Mouse (Mus musculus) lung, adult 2 months (tissue): ENCODE measurements around the gene Prelp. TPM values are rescaled to one million over a fixed set of nuclear protein-coding genes. Genes with fewer than 3 reads are reported as not detected.
"Not testable (repeated sequence)": the region's sequence is repeated elsewhere in the genome, so short reads cannot be mapped to it uniquely, and the experiment has no call there.

Experiments used
- DNase-seq: peaks from one replicate; pipeline ENCODE4 v3.0.0; 2022
- H3K4me1 ChIP-seq: fragments of 200-500 bp; 2 replicates; pipeline ENCODE4 v1.6.1; 2011; ENCODE audit warnings: low read length; ENCODE audit not compliant: control insufficient read depth, insufficient read depth
- H3K4me3 ChIP-seq: fragments of 200-500 bp; replicated peaks from 2 replicates; pipeline ENCODE3; 2011; ENCODE audit warnings: low read depth, mild to moderate bottlenecking, control low read depth, low read length; ENCODE audit errors: extremely low read depth
- CTCF ChIP-seq: fragments of 200-500 bp; IDR thresholded peaks from 2 replicates; pipeline ENCODE4 v1.5.1; 2011; ENCODE audit warnings: mild to moderate bottlenecking, low read length, control low read depth; ENCODE audit not compliant: insufficient read depth
- POLR2A ChIP-seq: fragments of 200-500 bp; IDR thresholded peaks from 2 replicates; pipeline ENCODE4 v1.6.1; 2011; ENCODE audit warnings: low read depth, mild to moderate bottlenecking, control low read depth, low read length, borderline replicate concordance; ENCODE audit errors: extremely low read depth
- WGBS: fragments of 180-500 bp; shearing (Covaris S2); methylation state at CpG from one replicate; pipeline ENCODE4 v1.1.7; 2018; 5-methylcytosine and 5-hydroxymethylcytosine counted together
- polyA plus RNA-seq: library from polyadenylated mRNA; depleted of rRNA; stranded (reverse); fragments of >200 nt; gene quantifications from 2 replicates; pipeline ENCODE4 v1.2.3, GENCODE M21; 2012; rRNA removed

The Prelp gene
- 179 and 202 TPM in 2 replicates for polyA plus RNA-seq

GRCm38 (mm10) chr1:133921304-133921751, at the start of gene Prelp:
Gene Prelp (minus strand): TSS chr1:133921414.
- 14% methylated on average over 8 of the region's 8 CpGs for WGBS
- peak within 1 kb of the TSS; percentile 83 for H3K4me3 ChIP-seq
- DNase-seq = peak; percentile 64
- TF ChIP-seq CTCF (no peak), POLR2A (peak; percentile 86; the same call in 1 of the 2 replicates)
- H3K4me1 ChIP-seq = peaks cover 30% of the 10 kb centered on the region

GRCm38 (mm10) chr1:133969427-133969826, 48.2 kb upstream of the Prelp start:
- WGBS = 76% methylated on average over 8 of the region's 8 CpGs

GRCm38 (mm10) chr1:133968788-133969325, 47.6 kb upstream of the Prelp start:
- Histone ChIP-seq H3K4me1 (peaks cover 7% of the 10 kb centered on the region), H3K4me3 (no peak overlapping the region)
- TF ChIP-seq POLR2A (no peak), CTCF (no peak)
- DNase-seq = no peak
- WGBS = 36% methylated on average over 4 of the region's 4 CpGs

More at GRCm38 (mm10) chr1:133969427-133969826, 48.2 kb upstream of the Prelp start:
- peaks cover 7% of the 10 kb centered on the region for H3K4me1 ChIP-seq
- no peak for DNase-seq
- no peak overlapping the region for H3K4me3 ChIP-seq
- no peak for TF ChIP-seq CTCF
- no peak for TF ChIP-seq POLR2A

GRCm38 (mm10) chr1:133967481-133968017, 46.3 kb upstream of the Prelp start:
- no peak overlapping the region for H3K4me3 ChIP-seq
- DNase-seq = no peak
- peaks cover 7% of the 10 kb centered on the region for H3K4me1 ChIP-seq
- TF ChIP-seq CTCF = no peak
- TF ChIP-seq POLR2A = no peak
- WGBS = 67% methylated on average over 7 of the region's 7 CpGs

DNA sequence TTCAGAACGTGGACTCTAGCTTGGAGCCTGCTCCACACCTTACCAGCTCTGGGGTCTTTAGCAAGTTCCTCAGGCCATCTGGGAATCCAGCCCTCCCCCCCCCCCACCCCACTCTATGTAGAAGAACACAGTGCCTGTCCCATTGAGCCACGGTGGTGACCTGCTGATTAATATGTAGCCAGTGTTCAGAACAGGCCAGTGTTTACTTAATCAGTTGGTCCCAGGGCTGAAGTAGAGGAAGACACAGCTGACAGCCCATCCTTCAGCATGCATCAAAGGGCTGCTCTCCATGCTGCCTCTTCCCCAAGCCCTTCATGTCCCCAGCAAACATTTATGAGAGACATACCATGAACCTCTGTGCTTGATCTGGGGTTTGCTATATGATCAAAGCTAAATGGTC, 44.8 kb upstream of the Prelp start:
- H3K4me1 ChIP-seq = peaks cover 12% of the 10 kb centered on the region
- TF ChIP-seq POLR2A (no peak), CTCF (no peak)
- DNase-seq = no peak
- H3K4me3 ChIP-seq = no peak overlapping the region
- WGBS = 44% methylated on average over 2 of the region's 2 CpGs

DNA sequence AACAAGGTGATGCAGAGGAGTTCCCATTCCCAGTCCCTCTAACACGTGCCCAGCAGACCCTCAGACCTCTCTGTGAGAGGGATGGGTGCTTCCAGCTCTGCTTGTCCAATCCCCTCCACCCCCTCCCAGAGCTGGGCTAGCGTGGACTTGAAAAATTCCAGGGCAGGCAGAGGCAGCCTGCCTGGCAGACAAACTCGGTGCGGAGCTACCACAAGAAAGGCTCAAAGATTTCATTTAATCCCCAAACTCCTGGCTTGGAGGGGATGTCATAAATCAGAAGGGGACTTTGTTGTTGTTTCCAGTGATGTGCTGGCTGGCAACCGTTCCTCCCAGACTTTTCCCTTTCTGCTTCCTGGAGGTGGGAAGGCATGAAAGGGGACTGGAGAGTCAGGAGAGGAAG, 44.1 kb upstream of the Prelp start:
- H3K4me3 ChIP-seq = no peak overlapping the region
- no peak for DNase-seq
- TF ChIP-seq CTCF (no peak), POLR2A (no peak)
- 45% methylated on average over 5 of the region's 5 CpGs for WGBS
- H3K4me1 ChIP-seq = peaks cover 12% of the 10 kb centered on the region

DNA sequence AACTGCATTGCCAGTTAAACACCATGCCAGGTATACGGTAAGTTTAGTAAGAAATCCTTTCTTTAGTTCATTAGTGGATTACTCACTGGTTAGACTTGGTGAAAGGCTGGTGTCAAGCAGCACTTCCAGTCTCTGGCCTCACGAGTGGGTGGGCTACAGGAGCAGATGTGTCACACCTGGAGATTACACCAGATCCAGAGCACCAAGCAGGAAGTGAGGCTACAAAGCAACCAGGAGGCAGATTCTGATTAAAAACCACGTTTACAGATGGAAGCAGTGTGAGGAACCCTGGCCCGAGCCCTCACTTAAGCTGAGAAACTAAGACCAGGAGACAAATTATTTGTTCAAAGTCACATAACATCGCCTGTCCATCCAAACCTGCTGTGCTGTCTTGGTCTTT, 43.5 kb upstream of the Prelp start:
- no peak for DNase-seq
- 74% methylated on average over 5 of the region's 5 CpGs for WGBS
- peaks cover 12% of the 10 kb centered on the region for H3K4me1 ChIP-seq
- TF ChIP-seq CTCF (no peak), POLR2A (no peak)
- no peak overlapping the region for H3K4me3 ChIP-seq

GRCm38 (mm10) chr1:133963578-133963977, 42.4 kb upstream of the Prelp start:
- DNase-seq, H3K4me3 ChIP-seq: not testable (repeated sequence)
- peaks cover 12% of the 10 kb centered on the region for H3K4me1 ChIP-seq
- 92% methylated on average over 1 of the region's 1 CpGs for WGBS

GRCm38 (mm10) chr1:133963128-133963527, 41.9 kb upstream of the Prelp start:
- DNase-seq, H3K4me3 ChIP-seq: not testable (repeated sequence)
- WGBS = 89% methylated on average over 3 of the region's 3 CpGs
- H3K4me1 ChIP-seq = peaks cover 10% of the 10 kb centered on the region

- Histone ChIP-seq H3K4me1 (peaks cover 10% of the 10 kb centered on the region), H3K4me3 (no peak overlapping the region)
- DNase-seq = peak; percentile 76
- 17% methylated on average over 18 of the region's 18 CpGs for WGBS
- TF ChIP-seq POLR2A = no peak
- peak; percentile 70 for TF ChIP-seq CTCF
Observed at GRCm38 (mm10) chr1:133961281-133962134, 40.3 kb upstream of the Prelp start.
